Mouse (Mus musculus): ENCODE data around the gene R3hdm4. TPM values are rescaled to one million over a fixed set of nuclear protein-coding genes. Genes with fewer than 3 reads are reported as not detected.

Gene R3hdm4
- polyA plus RNA-seq, 1 experiment from 2014 or later = 116 TPM

- peaks cover 89% of the 10 kb centered on the region for H3K36me3 ChIP-seq (replicated peaks)
- H3K9me3 ChIP-seq = no peaks in the 10 kb centered on the region
- no peak overlapping the region for H3K4me3 ChIP-seq
- H3K27ac ChIP-seq = peak overlapping the region; percentile 27; the same call in 1 of the 2 replicates
- no peak for DNase-seq (ENCODE audit: extremely low spot score, low spot score)
- 90% methylated on average over 27 of the region's 27 CpGs for WGBS
- no peaks in the 10 kb centered on the region for H3K27me3 ChIP-seq (ENCODE audit: poor library complexity, severe bottlenecking)
- peaks cover 68% of the 10 kb centered on the region for H3K4me1 ChIP-seq
Measured at GRCm38 (mm10) chr10:79936911-79937441, 16.0 kb upstream of the R3hdm4 start.

GRCm38 (mm10) chr10:79936284-79936910, 15.4 kb upstream of the R3hdm4 start:
- Histone ChIP-seq H3K36me3 (replicated peaks) (peaks cover 89% of the 10 kb centered on the region), H3K4me1 (peaks cover 73% of the 10 kb centered on the region), H3K9me3 (no peaks in the 10 kb centered on the region), H3K27ac (peak overlapping the region; percentile 27; the same call in 1 of the 2 replicates), H3K4me3 (no peak overlapping the region), H3K27me3 (ENCODE audit: poor library complexity, severe bottlenecking) (no peaks in the 10 kb centered on the region)
- 80% methylated on average over 10 of the region's 10 CpGs for WGBS
- no peak for DNase-seq (ENCODE audit: extremely low spot score, low spot score)

GRCm38 (mm10) chr10:79934794-79935569, 14.0 kb upstream of the R3hdm4 start:
- H3K4me1 ChIP-seq = peaks cover 82% of the 10 kb centered on the region
- 0 out of 2 replicates have a peak overlapping the region, but pooled peaks have one; percentile 1 for H3K4me3 ChIP-seq
- 0 out of 2 replicates have a peak overlapping the region, but pooled peaks have one; percentile 78 for H3K27ac ChIP-seq
- 93% methylated on average over 16 of the region's 16 CpGs for whole genome bisulfite sequencing
- H3K27me3 ChIP-seq (ENCODE audit: poor library complexity, severe bottlenecking) = no peaks in the 10 kb centered on the region
- H3K36me3 ChIP-seq (replicated peaks) = peaks cover 88% of the 10 kb centered on the region
- H3K9me3 ChIP-seq = no peaks in the 10 kb centered on the region
- DNase-seq (ENCODE audit: extremely low spot score, low spot score) = no peak

- 0 out of 2 replicates have a peak overlapping the region, but pooled peaks have one; percentile 1 for H3K4me3 ChIP-seq
- peak overlapping the region; percentile 78; the same call in 1 of the 2 replicates for H3K27ac ChIP-seq
- 77% methylated on average over 13 of the region's 13 CpGs for WGBS
- no peaks in the 10 kb centered on the region for H3K9me3 ChIP-seq
- H3K36me3 ChIP-seq (replicated peaks) = peaks cover 81% of the 10 kb centered on the region
- no peak for DNase-seq (ENCODE audit: extremely low spot score, low spot score)
- peaks cover 82% of the 10 kb centered on the region for H3K4me1 ChIP-seq
- no peaks in the 10 kb centered on the region for H3K27me3 ChIP-seq (ENCODE audit: poor library complexity, severe bottlenecking)
Measured at GRCm38 (mm10) chr10:79934272-79934721, 13.3 kb upstream of the R3hdm4 start.

GRCm38 (mm10) chr10:79933861-79934260, 12.9 kb upstream of the R3hdm4 start:
- DNase-seq (ENCODE audit: extremely low spot score, low spot score) = no peak
- peaks cover 78% of the 10 kb centered on the region for H3K36me3 ChIP-seq (replicated peaks)
- WGBS = 37% methylated on average over 6 of the region's 6 CpGs
- peaks cover 82% of the 10 kb centered on the region for H3K4me1 ChIP-seq
- peak overlapping the region; percentile 78 for H3K27ac ChIP-seq
- H3K27me3 ChIP-seq (ENCODE audit: poor library complexity, severe bottlenecking) = no peaks in the 10 kb centered on the region
- H3K9me3 ChIP-seq = no peaks in the 10 kb centered on the region
- H3K4me3 ChIP-seq = 0 out of 2 replicates have a peak overlapping the region, but pooled peaks have one; percentile 1

GRCm38 (mm10) chr10:79933145-79933679, 12.2 kb upstream of the R3hdm4 start:
- Histone ChIP-seq H3K9me3 (no peaks in the 10 kb centered on the region), H3K27ac (peak overlapping the region; percentile 78), H3K4me3 (peak overlapping the region; percentile 25; the same call in 1 of the 2 replicates), H3K27me3 (ENCODE audit: poor library complexity, severe bottlenecking) (no peaks in the 10 kb centered on the region), H3K36me3 (replicated peaks) (peaks cover 72% of the 10 kb centered on the region), H3K4me1 (peaks cover 82% of the 10 kb centered on the region)
- WGBS = 75% methylated on average over 9 of the region's 9 CpGs
- no peak for DNase-seq (ENCODE audit: extremely low spot score, low spot score)

- H3K4me1 ChIP-seq = peaks cover 82% of the 10 kb centered on the region
- H3K9me3 ChIP-seq = no peaks in the 10 kb centered on the region
- WGBS = 35% methylated on average over 8 of the region's 8 CpGs
- peak overlapping the region; percentile 25; the same call in 1 of the 2 replicates for H3K4me3 ChIP-seq
- peak overlapping the region; percentile 78 for H3K27ac ChIP-seq
- no peaks in the 10 kb centered on the region for H3K27me3 ChIP-seq (ENCODE audit: poor library complexity, severe bottlenecking)
- no peak for DNase-seq (ENCODE audit: extremely low spot score, low spot score)
- H3K36me3 ChIP-seq (replicated peaks) = peaks cover 67% of the 10 kb centered on the region
Measured at GRCm38 (mm10) chr10:79932736-79933135, 11.7 kb upstream of the R3hdm4 start.

GRCm38 (mm10) chr10:79931797-79932196, 10.8 kb upstream of the R3hdm4 start:
- 91% methylated on average over 9 of the region's 9 CpGs for WGBS
- H3K4me3 ChIP-seq = peak overlapping the region; percentile 7; the same call in 1 of the 2 replicates
- H3K27ac ChIP-seq = 0 out of 2 replicates have a peak overlapping the region, but pooled peaks have one; percentile 78
- no peaks in the 10 kb centered on the region for H3K9me3 ChIP-seq
- H3K36me3 ChIP-seq (replicated peaks) = peaks cover 58% of the 10 kb centered on the region
- DNase-seq (ENCODE audit: extremely low spot score, low spot score) = no peak
- peaks cover 80% of the 10 kb centered on the region for H3K4me1 ChIP-seq
- H3K27me3 ChIP-seq (ENCODE audit: poor library complexity, severe bottlenecking) = no peaks in the 10 kb centered on the region

GRCm38 (mm10) chr10:79930826-79931186, 9.8 kb upstream of the R3hdm4 start:
- Histone ChIP-seq H3K27ac (peak overlapping the region; percentile 41; the same call in 1 of the 2 replicates), H3K4me1 (peaks cover 84% of the 10 kb centered on the region)
- WGBS = 92% methylated on average over 16 of the region's 16 CpGs

GRCm38 (mm10) chr10:79929967-79930825, 9.2 kb upstream of the R3hdm4 start:
- peaks cover 89% of the 10 kb centered on the region for H3K4me1 ChIP-seq
- peaks cover 49% of the 10 kb centered on the region for H3K36me3 ChIP-seq (replicated peaks)
- no peak for DNase-seq (ENCODE audit: extremely low spot score, low spot score)
- no peaks in the 10 kb centered on the region for H3K9me3 ChIP-seq
- H3K27ac ChIP-seq = peak overlapping the region; percentile 95
- peak overlapping the region; percentile 98 for H3K4me3 ChIP-seq
- peaks cover 6% of the 10 kb centered on the region; the same call in 1 of the 2 replicates for H3K27me3 ChIP-seq (ENCODE audit: poor library complexity, severe bottlenecking)
- WGBS = 89% methylated on average over 18 of the region's 18 CpGs

More at GRCm38 (mm10) chr10:79930826-79931186, 9.8 kb upstream of the R3hdm4 start:
- Histone ChIP-seq H3K4me3 (peak overlapping the region; percentile 98; the same call in 1 of the 2 replicates), H3K36me3 (replicated peaks) (peaks cover 55% of the 10 kb centered on the region), H3K27me3 (ENCODE audit: poor library complexity, severe bottlenecking) (peaks cover 5% of the 10 kb centered on the region; the same call in 1 of the 2 replicates), H3K9me3 (no peaks in the 10 kb centered on the region)
- DNase-seq (ENCODE audit: extremely low spot score, low spot score) = no peak

- H3K4me1 ChIP-seq = peaks cover 83% of the 10 kb centered on the region
- peak overlapping the region; percentile 95 for H3K27ac ChIP-seq
- H3K9me3 ChIP-seq = no peaks in the 10 kb centered on the region
- no peak for DNase-seq (ENCODE audit: extremely low spot score, low spot score)
- H3K36me3 ChIP-seq (replicated peaks) = peaks cover 38% of the 10 kb centered on the region
- peaks cover 11% of the 10 kb centered on the region for H3K27me3 ChIP-seq (ENCODE audit: poor library complexity, severe bottlenecking)
- WGBS = 26% methylated on average over 9 of the region's 9 CpGs
- H3K4me3 ChIP-seq = peak overlapping the region; percentile 98
Measured at GRCm38 (mm10) chr10:79928907-79929701, 8.1 kb upstream of the R3hdm4 start.

All from forebrain, embryonic 10.5 days (tissue).